In genomic region chr4:131914046-131914643, GRCm38 (mm10) we compare ENCODE assay signal across 14 mouse cellular contexts. TPM values are rescaled to one million over a fixed set of nuclear protein-coding genes. Genes with fewer than 3 reads are reported as not detected.
DNase-seq lines count a peak whose midpoint lies in the region; ATAC-seq and TF ChIP-seq lines count a peak whose summit lies in the region.
"Had no signal": no experiment of that assay in that cellular context is flagged by ENCODE, and none has a peak within 500 bp of the region (broad histone marks: within the 10 kb centered on the region; RNA-seq: fewer than 3 reads in every experiment).

No protein-coding gene starts in this region.

- no peaks in the 10 kb centered on the region for H3K9me3 ChIP-seq in heart, embryonic 12.5 days (replicated peaks)
- H3K9me3 ChIP-seq in limb, embryonic 11.5 days (ENCODE audit: control insufficient read depth, low read length) = no peaks in the 10 kb centered on the region
- H3K9me3 ChIP-seq in limb, embryonic 10.5 days (replicated peaks) = no peaks in the 10 kb centered on the region
- H3K9me3 ChIP-seq in limb, embryonic 14.5 days (ENCODE audit: control insufficient read depth, low read length) = no peaks in the 10 kb centered on the region
- H3K9me3 ChIP-seq: limb, embryonic 15.5 days; midbrain, embryonic 12.5 days had no signal

- intact Hi-C loops in heart, adult 2 months (cut with DNase I) = loop anchor here (2.0 kb wide), 1 partner anchor 39 kb away; no protein-coding TSS in a partner anchor

- no peak overlapping the region for H3K4me3 ChIP-seq in heart, embryonic 12.5 days
- no peak overlapping the region for H3K4me3 ChIP-seq in heart, adult 2 months
- no peak overlapping the region for H3K4me3 ChIP-seq in limb, embryonic 11.5 days (ENCODE audit: low read depth, low read length)
- no peak overlapping the region for H3K4me3 ChIP-seq in limb, embryonic 10.5 days
- no peak overlapping the region for H3K4me3 ChIP-seq in limb, embryonic 14.5 days (replicated peaks; ENCODE audit: low read length)

- no peak for ATAC-seq in heart, embryonic 12.5 days (ENCODE audit: insufficient number of reproducible peaks, low FRiP score)
- no peak for ATAC-seq in limb, embryonic 11.5 days (ENCODE audit: insufficient number of reproducible peaks, low FRiP score, low TSS enrichment, low read depth)
- ATAC-seq in limb, embryonic 14.5 days (ENCODE audit: low FRiP score, low read depth) = no peak
- ATAC-seq: liver, postnatal 0 days had no signal

- peaks cover 30% of the 10 kb centered on the region for H3K27me3 ChIP-seq in heart, embryonic 12.5 days (replicated peaks)
- H3K27me3 ChIP-seq in heart, adult 2 months (ENCODE audit: control insufficient read depth, insufficient read depth, low read length) = no peaks in the 10 kb centered on the region
- H3K27me3 ChIP-seq in limb, embryonic 11.5 days (ENCODE audit: control insufficient read depth, insufficient read depth, low read length) = peaks cover 7% of the 10 kb centered on the region; the same call in 1 of the 2 replicates
- H3K27me3 ChIP-seq in limb, embryonic 10.5 days (ENCODE audit: low read depth, poor library complexity, severe bottlenecking) = peaks cover 57% of the 10 kb centered on the region
- H3K27me3 ChIP-seq in limb, embryonic 14.5 days (ENCODE audit: control insufficient read depth, insufficient read depth, low read length) = no peaks in the 10 kb centered on the region; the same call in 1 of the 2 replicates

- no peaks in the 10 kb centered on the region for H3K36me3 ChIP-seq in heart, embryonic 12.5 days
- no peaks in the 10 kb centered on the region for H3K36me3 ChIP-seq in heart, adult 2 months (ENCODE audit: control insufficient read depth, insufficient read depth, low read length)
- no peaks in the 10 kb centered on the region for H3K36me3 ChIP-seq in limb, embryonic 11.5 days (ENCODE audit: control insufficient read depth, insufficient read depth, low read length)
- H3K36me3 ChIP-seq in limb, embryonic 10.5 days = no peaks in the 10 kb centered on the region
- no peaks in the 10 kb centered on the region for H3K36me3 ChIP-seq in limb, embryonic 14.5 days (ENCODE audit: control insufficient read depth, insufficient read depth, low read length)
- H3K36me3 ChIP-seq: limb, embryonic 15.5 days; midbrain, embryonic 12.5 days had no signal

- TF ChIP-seq CTCF in heart, adult 2 months (IDR thresholded peaks at IDR 0.05) = no peak

- TF ChIP-seq POLR2A in heart, adult 2 months (IDR thresholded peaks at IDR 0.05; ENCODE audit: insufficient read depth, low read depth, low read length) = no peak
- no peak for TF ChIP-seq POLR2A in limb, embryonic 14.5 days (IDR thresholded peaks at IDR 0.05; ENCODE audit: borderline replicate concordance, extremely low read depth, insufficient read depth, insufficient read length)

- 15% methylated on average over 9 of the region's 9 CpGs for WGBS in heart, embryonic 12.5 days
- 60% methylated on average over 9 of the region's 9 CpGs for WGBS in heart, adult 2 months
- 4% methylated on average over 9 of the region's 9 CpGs for WGBS in limb, embryonic 11.5 days
- WGBS in limb, embryonic 10.5 days = 4% methylated on average over 9 of the region's 9 CpGs
- 13% methylated on average over 9 of the region's 9 CpGs for WGBS in limb, embryonic 14.5 days

- H3K79me2 ChIP-seq in heart, adult 2 months (replicated peaks; ENCODE audit: control insufficient read depth, insufficient read depth, low read length) = no peaks in the 10 kb centered on the region

- H3K9ac ChIP-seq in heart, embryonic 12.5 days = peak overlapping the region; percentile 30; the same call in 1 of the 2 replicates
- no peak overlapping the region for H3K9ac ChIP-seq in heart, adult 2 months (ENCODE audit: low read depth, low read length)
- H3K9ac ChIP-seq in limb, embryonic 11.5 days (ENCODE audit: low read length) = no peak overlapping the region
- no peak overlapping the region for H3K9ac ChIP-seq in limb, embryonic 14.5 days (ENCODE audit: low read depth, low read length, severe bottlenecking)
- H3K9ac ChIP-seq: midbrain, embryonic 12.5 days had no signal

- TF ChIP-seq EP300 in heart, adult 2 months (IDR thresholded peaks at IDR 0.05; ENCODE audit: insufficient read depth, low read depth, low read length) = no peak

- H3K4me1 ChIP-seq in heart, embryonic 12.5 days (replicated peaks) = peaks cover 77% of the 10 kb centered on the region
- peaks cover 14% of the 10 kb centered on the region for H3K4me1 ChIP-seq in heart, adult 2 months (ENCODE audit: control insufficient read depth, insufficient read depth, low read length)
- peaks cover 51% of the 10 kb centered on the region for H3K4me1 ChIP-seq in limb, embryonic 11.5 days (ENCODE audit: control insufficient read depth, insufficient read depth, low read length)
- H3K4me1 ChIP-seq in limb, embryonic 10.5 days = peaks cover 90% of the 10 kb centered on the region
- H3K4me1 ChIP-seq in limb, embryonic 14.5 days (ENCODE audit: control insufficient read depth, insufficient read depth, low read length) = peaks cover 50% of the 10 kb centered on the region

- H3K27ac ChIP-seq in heart, embryonic 12.5 days (ENCODE audit: poor library complexity, severe bottlenecking) = no peak overlapping the region
- H3K27ac ChIP-seq in heart, adult 2 months = no peak overlapping the region
- H3K27ac ChIP-seq in limb, embryonic 11.5 days (replicated peaks; ENCODE audit: low read depth, low read length) = no peak overlapping the region
- no peak overlapping the region; the same call in 1 of the 2 replicates for H3K27ac ChIP-seq in limb, embryonic 10.5 days
- H3K27ac ChIP-seq in limb, embryonic 14.5 days (replicated peaks; ENCODE audit: low read depth, low read length) = no peak overlapping the region
- H3K27ac ChIP-seq: midbrain, embryonic 12.5 days had no signal

- DNase-seq in heart, adult 2 months = no peak
- peak; percentile 48 for DNase-seq in limb, embryonic 11.5 days (ENCODE audit: low spot score)
- no peak for DNase-seq in limb, embryonic 10.5 days (ENCODE audit: low spot score)
- DNase-seq in embryo, embryonic 11 days = peak; percentile 53
- no peak for DNase-seq in limb, embryonic 14.5 days (ENCODE audit: low spot score)
- no peak for DNase-seq in retina, embryonic 14.5 days (ENCODE audit: low spot score)
- DNase-seq: cerebellum, adult 8-10 months; heart, postnatal 36 days; layer of hippocampus, postnatal 36 days; liver, postnatal 0 days; thymus, adult 2 months had no signal

- H3K4me2 ChIP-seq in heart, embryonic 12.5 days = peak overlapping the region; percentile 22; the same call in 1 of the 2 replicates
- H3K4me2 ChIP-seq in limb, embryonic 11.5 days (ENCODE audit: low read depth, severe bottlenecking) = no peak overlapping the region
- peak overlapping the region; percentile 40; the same call in 1 of the 2 replicates for H3K4me2 ChIP-seq in limb, embryonic 14.5 days (replicated peaks; ENCODE audit: low read depth, low read length, severe bottlenecking)

RNA-seq across cellular contexts. Expression of gene Tmem200b, which starts 7.4 kb away (rescaled TPM):
- 6.9 and 8.2 TPM in 2 replicates for polyA plus RNA-seq in heart, embryonic 12.5 days (2016; fragmentation: Nextera tagmentation; extraction: Ambion mirVana)
- 1 to 10 TPM; 7.3 to 7.4 TPM for total RNA-seq in heart, adult 2 months (2021)
- 6.9 and 10.4 TPM in 2 replicates for polyA plus RNA-seq in heart, adult 2 months (2012; rRNA removed)
- 1.3 and 2.4 TPM in 2 replicates for polyA plus RNA-seq in limb, embryonic 11.5 days (2014; fragmentation: Nextera tagmentation; extraction: Ambion mirVana)
- polyA plus RNA-seq in limb, embryonic 10.5 days (2016; fragmentation: Nextera tagmentation; extraction: Ambion mirVana) = 2.1 and 2.9 TPM in 2 replicates
- polyA plus RNA-seq in limb, embryonic 14.5 days (2012; rRNA removed) = 25.3 and 35.4 TPM in 2 replicates
- 9.5 and 12.8 TPM in 2 replicates for polyA plus RNA-seq in limb, embryonic 14.5 days (2014; fragmentation: Nextera tagmentation; extraction: Ambion mirVana)

RNA-seq across cellular contexts. Expression of gene Srsf4, which starts 40.7 kb away (rescaled TPM):
- polyA plus RNA-seq in heart, embryonic 12.5 days (2016; fragmentation: Nextera tagmentation; extraction: Ambion mirVana) = 86.1 and 87.1 TPM in 2 replicates
- total RNA-seq in heart, adult 2 months (2021) = 10 to 100 TPM; 31.9 to 34.9 TPM
- polyA plus RNA-seq in heart, adult 2 months (2012; rRNA removed) = 20.4 and 22.4 TPM in 2 replicates
- polyA plus RNA-seq in limb, embryonic 11.5 days (2014; fragmentation: Nextera tagmentation; extraction: Ambion mirVana) = 140 and 150 TPM in 2 replicates
- polyA plus RNA-seq in limb, embryonic 10.5 days (2016; fragmentation: Nextera tagmentation; extraction: Ambion mirVana) = 135 and 142 TPM in 2 replicates
- polyA plus RNA-seq in limb, embryonic 14.5 days (2012; rRNA removed) = 98.5 and 113 TPM in 2 replicates
- polyA plus RNA-seq in limb, embryonic 14.5 days (2014; fragmentation: Nextera tagmentation; extraction: Ambion mirVana) = 97.7 and 107 TPM in 2 replicates

Comparison
In these comparisons a context has a peak if more than half of its experiments do, and no peak if none do; other contexts are left out.
1. DNase-seq: peak in limb, embryonic 11.5 days (single experiment) and embryo, embryonic 11 days (single experiment); none in heart, adult 2 months (0 of 2), limb, embryonic 10.5 days (single experiment), limb, embryonic 14.5 days (single experiment) and retina, embryonic 14.5 days (single experiment).